Mouse (Mus musculus) forebrain, embryonic 15.5 days (tissue): Measurements from ENCODE around the gene Pla2g1b. TPM values are rescaled to one million over a fixed set of nuclear protein-coding genes. Genes with fewer than 3 reads are reported as not detected.

Experiments used
- ATAC-seq: fragments of 200-750 bp; cut with Nextera tagmentation; replicated peaks from 2 replicates; pipeline ENCODE4 v1.8.0; 2017; ENCODE audit warnings: mild to moderate bottlenecking, moderate TSS enrichment, moderate library complexity
- H3K27ac ChIP-seq: fragments of 300-500 bp; sonication (generic); replicated peaks from 2 replicates; pipeline ENCODE4 v1.5.1; 2015; ENCODE audit warnings: mild to moderate bottlenecking, inconsistent platforms
- H3K27me3 ChIP-seq: fragments of 300-500 bp; sonication (generic); 2 replicates; pipeline ENCODE4 v1.6.1; 2015; ENCODE audit warnings: inconsistent platforms
- H3K36me3 ChIP-seq: fragments of 300-500 bp; sonication (generic); 2 replicates; pipeline ENCODE4 v1.6.1; 2015; ENCODE audit warnings: mild to moderate bottlenecking, inconsistent platforms
- H3K4me1 ChIP-seq: fragments of 300-500 bp; sonication (generic); 2 replicates; pipeline ENCODE4 v1.6.1; 2015; ENCODE audit warnings: inconsistent platforms
- H3K4me2 ChIP-seq: fragments of 300-500 bp; sonication (generic); replicated peaks from 2 replicates; pipeline ENCODE4 v1.6.1; 2015; ENCODE audit warnings: mild to moderate bottlenecking, inconsistent platforms
- H3K4me3 ChIP-seq: fragments of 300-500 bp; sonication (generic); 2 replicates; pipeline ENCODE4 v1.5.1; 2015; ENCODE audit warnings: mild to moderate bottlenecking, inconsistent platforms
- H3K9ac ChIP-seq: fragments of 300-500 bp; sonication (generic); replicated peaks from 2 replicates; pipeline ENCODE4 v1.6.1; 2015; ENCODE audit warnings: mild to moderate bottlenecking, inconsistent platforms
- H3K9me3 ChIP-seq: fragments of 300-500 bp; sonication (generic); 2 replicates; pipeline ENCODE4 v1.6.1; 2016; ENCODE audit warnings: inconsistent platforms
- WGBS: fragments of 180-500 bp; shearing (Covaris S2); methylation state at CpG from one replicate; pipeline ENCODE4 v1.1.7; 2015; ENCODE audit warnings: mixed read lengths; 5-methylcytosine and 5-hydroxymethylcytosine counted together
- polyA plus RNA-seq: library from polyadenylated mRNA; unstranded; fragments of >200 nt; fragmentation: Nextera tagmentation; extraction: Ambion mirVana; gene quantifications from 2 replicates; pipeline ENCODE4 v1.2.1, GENCODE M21; 2015

The Pla2g1b gene
- polyA plus RNA-seq, 1 experiment from 2014 or later: not detected

DNA sequence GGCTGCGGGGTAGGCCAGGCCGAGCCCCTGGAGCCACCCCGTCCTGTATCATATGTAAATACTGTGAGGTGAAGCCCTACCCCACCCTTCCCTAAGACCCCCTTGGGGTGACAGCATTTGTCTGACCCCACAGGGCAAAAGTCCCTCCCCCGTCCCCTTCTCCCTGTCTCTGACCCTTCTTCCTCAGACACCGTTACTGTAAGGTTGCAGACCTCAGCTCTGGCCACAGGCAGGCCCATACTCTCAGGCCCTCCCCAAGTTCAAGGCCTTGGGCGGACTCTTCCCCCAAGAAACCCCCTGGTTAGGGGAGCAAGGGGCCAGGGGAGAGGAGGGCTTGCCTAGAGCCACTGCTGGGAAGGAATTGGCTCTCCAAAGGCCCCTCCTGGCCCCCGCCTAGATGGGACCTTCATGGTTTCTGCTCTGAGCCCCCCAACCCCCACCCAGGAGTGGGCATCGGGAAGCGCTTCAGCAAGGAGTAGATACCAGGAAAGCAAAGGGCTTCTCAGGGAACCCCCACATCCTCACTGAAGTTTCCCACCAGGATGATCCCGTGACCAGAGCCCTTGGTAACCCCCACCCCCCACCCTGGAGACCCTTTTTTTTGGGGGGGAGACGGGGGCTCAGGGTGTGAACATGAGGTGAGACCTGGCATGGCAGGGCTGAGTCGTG, 11.5 kb upstream of the Pla2g1b start:
- Histone ChIP-seq H3K27me3 (no peaks in the 10 kb centered on the region), H3K4me2 (no peak overlapping the region), H3K9me3 (no peaks in the 10 kb centered on the region), H3K4me1 (no peaks in the 10 kb centered on the region), H3K9ac (no peak overlapping the region), H3K4me3 (no peak overlapping the region), H3K27ac (0 out of 2 replicates have a peak overlapping the region, but pooled peaks have one; percentile 34), H3K36me3 (peaks cover 47% of the 10 kb centered on the region)
- no peak for ATAC-seq
- 74% methylated on average over 12 of the region's 12 CpGs for WGBS

GRCm38 (mm10) chr5:115455838-115456237, 10.2 kb upstream of the Pla2g1b start:
- ATAC-seq: no peak
- 78% methylated on average over 7 of the region's 7 CpGs for WGBS
- Histone ChIP-seq H3K36me3 (peaks cover 35% of the 10 kb centered on the region), H3K9ac (no peak overlapping the region), H3K4me2 (no peak overlapping the region), H3K4me1 (no peaks in the 10 kb centered on the region), H3K27me3 (no peaks in the 10 kb centered on the region), H3K9me3 (no peaks in the 10 kb centered on the region), H3K4me3 (no peak overlapping the region), H3K27ac (no peak overlapping the region)

DNA sequence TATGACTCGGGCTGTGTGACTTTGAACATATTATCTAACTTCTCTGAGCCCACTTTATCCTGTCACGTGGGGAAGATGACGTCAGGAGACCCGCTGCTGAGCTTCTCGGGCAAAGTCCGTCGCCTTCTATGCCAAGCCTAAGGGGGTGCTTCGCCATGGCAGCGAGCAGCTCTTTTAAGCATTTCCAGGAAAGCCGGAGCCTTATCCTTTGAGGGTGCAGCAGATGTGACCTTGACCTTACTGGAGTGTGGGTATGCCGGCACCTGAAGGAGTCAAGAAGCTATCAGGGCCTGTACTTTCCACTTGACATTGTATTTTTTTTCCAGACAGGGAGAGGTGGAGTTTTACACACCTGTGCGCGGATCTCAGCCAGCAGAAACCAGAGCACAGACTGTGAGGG, 7.1 kb upstream of the Pla2g1b start:
- Histone ChIP-seq H3K27me3 (no peaks in the 10 kb centered on the region), H3K9ac (no peak overlapping the region), H3K36me3 (peaks cover 8% of the 10 kb centered on the region), H3K4me1 (no peaks in the 10 kb centered on the region), H3K4me2 (no peak overlapping the region), H3K4me3 (no peak overlapping the region), H3K27ac (no peak overlapping the region), H3K9me3 (no peaks in the 10 kb centered on the region)
- no peak for ATAC-seq
- WGBS: 74% methylated on average over 13 of the region's 13 CpGs

- Histone ChIP-seq H3K9me3 (no peaks in the 10 kb centered on the region), H3K4me3 (no peak overlapping the region), H3K4me2 (no peak overlapping the region), H3K27me3 (no peaks in the 10 kb centered on the region), H3K27ac (no peak overlapping the region), H3K4me1 (no peaks in the 10 kb centered on the region), H3K36me3 (no peaks in the 10 kb centered on the region), H3K9ac (no peak overlapping the region)
- ATAC-seq: no peak
- 80% methylated on average over 18 of the region's 18 CpGs for WGBS
Observed at GRCm38 (mm10) chr5:115464408-115465115, 1.5 kb upstream of the Pla2g1b start.

GRCm38 (mm10) chr5:115469791-115470190, 3.7 kb downstream of the Pla2g1b start:
- WGBS: 71% methylated on average over 6 of the region's 6 CpGs
- Histone ChIP-seq H3K36me3 (no peaks in the 10 kb centered on the region), H3K4me2 (no peak overlapping the region), H3K27ac (no peak overlapping the region), H3K9me3 (no peaks in the 10 kb centered on the region), H3K27me3 (no peaks in the 10 kb centered on the region), H3K4me1 (peaks cover 2% of the 10 kb centered on the region; the same call in 1 of the 2 replicates), H3K4me3 (no peak overlapping the region), H3K9ac (no peak overlapping the region)
- ATAC-seq: no peak

DNA sequence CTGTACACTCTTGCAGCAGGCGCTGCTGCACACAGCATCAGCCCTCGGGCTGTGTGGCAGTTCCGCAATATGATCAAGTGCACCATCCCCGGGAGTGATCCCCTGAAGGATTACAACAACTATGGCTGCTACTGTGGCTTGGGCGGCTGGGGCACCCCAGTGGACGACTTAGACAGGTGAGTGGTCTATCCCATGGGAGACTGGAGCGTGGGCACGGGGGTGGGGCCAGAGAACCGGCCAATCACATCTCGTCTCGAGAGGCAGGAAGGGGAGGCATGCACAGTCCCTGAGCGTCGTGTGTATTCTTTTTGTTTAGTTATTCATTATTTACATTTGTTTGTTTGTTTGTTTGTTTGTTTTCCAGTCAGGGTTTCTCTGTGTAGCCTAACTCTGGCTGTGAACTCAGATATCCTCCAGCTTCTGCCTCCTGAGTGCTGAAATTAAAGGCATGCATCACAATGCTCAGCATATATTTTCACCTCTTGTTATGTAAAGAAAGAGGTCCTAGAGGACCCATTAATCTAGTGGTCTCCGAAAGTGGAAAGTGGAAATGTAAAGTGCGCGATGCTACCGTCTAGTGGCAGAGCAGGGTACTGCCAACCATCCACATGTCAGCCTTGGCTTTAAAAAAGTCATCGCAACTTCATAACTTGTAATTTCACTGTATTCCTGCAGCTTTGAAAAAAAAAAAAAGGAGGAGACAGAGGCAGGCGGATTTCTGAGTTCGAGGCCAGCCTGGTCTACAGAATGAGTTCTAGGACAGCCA, 4.9 kb downstream of the Pla2g1b start:
- no peak overlapping the region for H3K9ac ChIP-seq
- 37% methylated on average over 20 of the region's 20 CpGs for WGBS
- H3K4me2 ChIP-seq: no peak overlapping the region
- H3K4me3 ChIP-seq: no peak overlapping the region
- H3K27ac ChIP-seq: no peak overlapping the region
- H3K27me3 ChIP-seq: no peaks in the 10 kb centered on the region
- no peaks in the 10 kb centered on the region for H3K36me3 ChIP-seq
- peaks cover 8% of the 10 kb centered on the region for H3K4me1 ChIP-seq
- H3K9me3 ChIP-seq: no peaks in the 10 kb centered on the region
- ATAC-seq: no peak

DNA sequence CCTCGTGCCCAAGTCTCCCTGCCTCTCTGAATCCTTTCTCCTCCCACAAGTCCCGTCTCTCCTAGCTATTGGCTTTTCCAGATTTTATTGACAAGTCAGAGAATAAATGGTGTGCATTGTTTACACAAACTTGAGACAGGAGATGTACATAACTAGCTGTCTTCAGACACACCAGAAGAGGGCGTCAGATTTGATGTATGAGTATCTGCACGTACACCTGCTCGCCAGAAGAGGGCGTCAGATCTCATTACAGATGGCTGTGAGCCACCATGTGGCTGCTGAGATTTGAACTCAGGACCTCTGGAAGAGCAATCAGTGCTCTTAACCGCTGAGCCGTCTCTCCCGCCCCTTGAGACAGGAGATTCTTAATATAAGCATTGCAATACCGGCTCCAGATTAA, 7.1 kb downstream of the Pla2g1b start:
- no peak overlapping the region for H3K9ac ChIP-seq
- ATAC-seq: no peak
- no peak overlapping the region for H3K4me2 ChIP-seq
- WGBS: 73% methylated on average over 10 of the region's 10 CpGs
- H3K4me1 ChIP-seq: peaks cover 12% of the 10 kb centered on the region
- H3K9me3 ChIP-seq: no peaks in the 10 kb centered on the region
- no peak overlapping the region for H3K27ac ChIP-seq
- H3K27me3 ChIP-seq: no peaks in the 10 kb centered on the region
- peaks cover 7% of the 10 kb centered on the region; the same call in 1 of the 2 replicates for H3K36me3 ChIP-seq
- no peak overlapping the region for H3K4me3 ChIP-seq

DNA sequence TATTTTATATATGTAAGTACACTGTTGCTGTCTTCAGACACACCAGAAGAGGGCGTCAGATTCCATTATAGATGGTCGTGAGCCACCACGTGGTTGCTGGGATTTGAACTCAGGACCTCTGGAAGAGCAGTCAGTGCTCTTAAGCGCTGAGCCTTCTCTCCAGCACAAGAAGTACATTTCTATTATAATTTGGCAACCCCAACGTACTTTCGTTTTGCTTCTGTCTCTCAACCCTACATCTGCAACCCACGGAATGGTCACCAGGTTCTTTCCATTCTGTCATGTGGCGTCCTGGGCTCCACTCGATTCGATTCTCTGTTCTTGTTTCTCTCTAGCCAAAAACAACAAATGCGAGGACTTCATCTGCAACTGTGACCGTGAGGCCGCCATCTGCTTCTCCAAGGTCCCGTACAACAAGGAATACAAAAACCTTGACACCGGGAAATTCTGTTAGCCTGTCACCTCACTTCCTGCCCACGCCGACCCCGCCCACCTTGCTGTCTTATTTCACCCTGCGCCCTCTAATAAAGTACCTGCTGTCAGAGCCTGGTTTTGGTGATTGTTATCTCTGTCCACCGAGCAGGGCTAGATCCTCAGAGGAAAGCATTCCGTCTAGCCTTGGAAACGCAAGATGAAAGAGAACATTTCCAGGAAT, 8.2 kb downstream of the Pla2g1b start:
- no peak overlapping the region for H3K27ac ChIP-seq
- no peaks in the 10 kb centered on the region for H3K9me3 ChIP-seq
- H3K4me3 ChIP-seq: no peak overlapping the region
- H3K4me2 ChIP-seq: no peak overlapping the region
- H3K9ac ChIP-seq: no peak overlapping the region
- H3K4me1 ChIP-seq: peaks cover 12% of the 10 kb centered on the region
- peaks cover 7% of the 10 kb centered on the region; the same call in 1 of the 2 replicates for H3K36me3 ChIP-seq
- no peaks in the 10 kb centered on the region for H3K27me3 ChIP-seq
- no peak for ATAC-seq
- WGBS: 79% methylated on average over 22 of the region's 22 CpGs

DNA sequence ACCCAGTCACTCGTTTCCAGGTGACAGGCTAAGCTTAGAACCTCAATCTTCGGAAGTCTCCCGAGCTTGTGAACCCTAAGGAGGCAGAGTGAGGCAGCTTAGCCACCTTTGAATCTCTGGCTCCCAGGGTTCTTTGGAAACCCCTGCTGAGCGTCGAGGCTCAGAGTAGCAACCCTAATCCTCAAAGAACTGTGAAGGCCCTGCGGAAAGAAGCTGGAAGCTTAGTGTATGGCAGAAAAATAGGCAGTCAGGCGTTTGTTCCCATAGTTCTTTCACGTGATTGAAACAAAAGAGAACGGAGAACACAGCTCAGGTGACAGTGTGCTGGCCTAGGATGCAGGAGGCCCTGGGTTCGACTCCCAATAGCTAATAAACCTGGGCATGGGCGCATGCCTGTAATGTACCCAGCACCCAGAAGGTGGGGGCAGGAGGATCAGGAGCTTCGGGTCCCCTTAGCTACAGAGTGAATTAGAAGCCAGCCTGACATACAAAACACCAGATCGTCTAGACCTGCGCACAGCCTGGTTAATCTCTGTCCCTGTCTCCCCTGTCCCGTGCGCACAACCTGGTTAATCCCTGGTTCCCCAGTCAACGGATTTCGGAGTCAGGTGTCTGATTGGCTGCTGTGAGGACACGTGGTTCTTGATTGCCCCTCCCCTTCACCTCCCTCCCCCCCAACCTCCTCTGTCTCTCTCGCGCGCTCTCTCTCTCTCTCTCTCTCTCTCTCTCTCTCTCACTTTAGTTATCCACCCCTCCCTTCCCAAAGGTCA, 9.5 kb downstream of the Pla2g1b start:
- peak overlapping the region; percentile 45 for H3K4me3 ChIP-seq
- H3K4me1 ChIP-seq: peaks cover 19% of the 10 kb centered on the region
- no peaks in the 10 kb centered on the region for H3K27me3 ChIP-seq
- peak overlapping the region; percentile 51 for H3K4me2 ChIP-seq
- 6% methylated on average over 22 of the region's 22 CpGs for WGBS
- 0 out of 2 replicates have a peak overlapping the region, but pooled peaks have one; percentile 20 for H3K27ac ChIP-seq
- ATAC-seq: peak; percentile 87
- peak overlapping the region; percentile 44 for H3K9ac ChIP-seq
- no peaks in the 10 kb centered on the region for H3K9me3 ChIP-seq
- H3K36me3 ChIP-seq: peaks cover 9% of the 10 kb centered on the region; the same call in 1 of the 2 replicates

- WGBS: 42% methylated on average over 12 of the region's 12 CpGs
- no peaks in the 10 kb centered on the region for H3K27me3 ChIP-seq
- H3K9ac ChIP-seq: peak overlapping the region; percentile 44; the same call in 1 of the 2 replicates
- H3K4me3 ChIP-seq: peak overlapping the region; percentile 45
- peaks cover 9% of the 10 kb centered on the region; the same call in 1 of the 2 replicates for H3K36me3 ChIP-seq
- H3K27ac ChIP-seq: 0 out of 2 replicates have a peak overlapping the region, but pooled peaks have one; percentile 4
- peak; percentile 30 for ATAC-seq
- H3K9me3 ChIP-seq: no peaks in the 10 kb centered on the region
- H3K4me1 ChIP-seq: peaks cover 17% of the 10 kb centered on the region
- peak overlapping the region; percentile 51 for H3K4me2 ChIP-seq
Observed at GRCm38 (mm10) chr5:115476107-115476727, 10.2 kb downstream of the Pla2g1b start.

DNA sequence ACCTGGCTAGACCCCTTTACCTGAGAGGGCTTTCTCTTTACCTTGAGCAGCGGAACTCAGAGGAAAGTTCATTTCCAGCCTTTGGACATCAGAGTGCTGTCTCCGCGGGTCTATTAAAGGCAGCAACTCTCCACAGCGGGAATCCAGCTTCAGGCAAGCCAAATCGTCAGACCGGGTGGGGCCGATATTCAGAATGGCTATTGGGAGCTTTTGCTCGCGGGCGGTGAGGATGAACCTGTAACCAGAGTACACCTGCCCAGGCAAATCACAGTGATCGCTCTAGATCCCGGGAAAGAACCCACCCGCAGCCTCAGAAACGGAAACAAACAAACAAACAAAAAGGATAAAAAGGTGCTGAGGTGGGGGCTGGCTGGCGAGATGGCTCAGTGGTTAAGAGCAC, 13.5 kb downstream of the Pla2g1b start:
- no peak for ATAC-seq
- no peak overlapping the region for H3K4me3 ChIP-seq
- no peak overlapping the region for H3K9ac ChIP-seq
- peak overlapping the region; percentile 36; the same call in 1 of the 2 replicates for H3K4me2 ChIP-seq
- H3K36me3 ChIP-seq: peaks cover 9% of the 10 kb centered on the region; the same call in 1 of the 2 replicates
- peaks cover 35% of the 10 kb centered on the region for H3K4me1 ChIP-seq
- H3K9me3 ChIP-seq: no peaks in the 10 kb centered on the region
- no peak overlapping the region for H3K27ac ChIP-seq
- no peaks in the 10 kb centered on the region for H3K27me3 ChIP-seq
- WGBS: 39% methylated on average over 15 of the region's 15 CpGs
